Mouse (Mus musculus) liver, adult 2 months (tissue): Measurements from ENCODE around the gene Wdr73.

Source experiments
- CTCF ChIP-seq: fragments of 200-500 bp; IDR thresholded peaks from 2 replicates; pipeline ENCODE4 v1.5.1; 2011; ENCODE audit warnings: low read depth, low read length, control low read depth
- POLR2A ChIP-seq: fragments of 200-500 bp; IDR thresholded peaks from 2 replicates; pipeline ENCODE4 v1.6.1; 2011; ENCODE audit warnings: low read length, control low read depth; ENCODE audit not compliant: insufficient read depth; ENCODE audit errors: extremely low read depth

DNA sequence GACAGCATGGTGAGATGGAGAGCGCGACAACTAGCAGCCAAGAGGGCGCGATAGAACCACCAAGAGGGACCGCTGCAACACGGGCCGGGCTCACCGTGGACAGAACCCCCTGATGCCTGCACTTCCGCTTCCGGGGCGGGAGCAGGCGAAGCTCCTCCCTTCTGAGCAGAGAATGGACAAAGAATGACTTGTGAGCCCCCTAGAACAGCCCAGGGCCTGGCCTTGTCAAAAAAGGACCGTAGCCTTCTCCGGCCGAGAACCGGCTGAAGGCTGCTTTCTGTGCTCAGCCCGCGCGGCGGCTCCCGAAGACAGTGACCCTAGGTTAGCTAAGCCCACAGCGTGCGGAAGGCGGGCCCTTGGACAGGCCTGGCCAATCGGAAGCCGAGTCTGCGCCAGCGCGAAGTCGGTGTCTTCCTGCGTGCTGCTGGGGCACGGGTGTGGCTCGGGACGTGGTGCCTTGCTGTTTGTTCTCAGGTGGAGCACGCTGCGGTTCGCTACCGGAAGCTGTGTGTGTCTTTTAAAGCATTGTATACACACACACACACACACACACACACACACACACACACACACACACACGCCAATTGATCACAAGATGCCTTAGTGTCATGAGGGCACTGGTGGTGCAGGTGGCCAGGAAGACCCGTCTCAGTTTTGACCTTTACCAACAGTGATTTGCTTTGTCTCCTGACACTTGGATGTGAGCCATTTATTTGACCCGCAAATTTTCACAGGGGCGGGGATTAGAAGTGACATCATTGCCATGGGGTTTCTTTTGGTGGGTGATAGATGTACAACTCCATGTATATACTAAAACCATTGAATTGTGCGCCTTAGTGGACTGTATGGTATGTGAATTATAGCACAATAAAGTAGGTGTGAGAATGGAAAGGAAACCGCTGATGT is 46.6 kb upstream of the Wdr73 start, which contains the start of gene Sec11a:
- TF ChIP-seq CTCF (no peak), POLR2A (peak; percentile 74)
